Mouse (Mus musculus) monocyte, adult 5-6 weeks (primary cell): ENCODE data around the gene Arid1a. TPM values are rescaled to one million over a fixed set of nuclear protein-coding genes. Genes with fewer than 3 reads are reported as not detected.
"Not testable (repeated sequence)": the region's sequence is repeated elsewhere in the genome, so short reads cannot be mapped to it uniquely, and the experiment has no call there.

Experiments
- ATAC-seq: fragments of 153-309, 156-312 bp; replicated peaks from 2 replicates; pipeline ENCODE4 v1.8.0; 2017; ENCODE audit warnings: mild to moderate bottlenecking; ENCODE audit not compliant: low TSS enrichment, insufficient number of reproducible peaks, severe bottlenecking, poor library complexity, low FRiP score
- total RNA-seq: library from RNA; stranded (forward); fragments of 200-1000, 200-491, 200-594 nt; gene quantifications from 3 replicates; pipeline ENCODE4 v1.2.3, GENCODE M21; 2017

Arid1a gene
- total RNA-seq, 1 experiment from 2014 or later: 30.6 TPM

DNA sequence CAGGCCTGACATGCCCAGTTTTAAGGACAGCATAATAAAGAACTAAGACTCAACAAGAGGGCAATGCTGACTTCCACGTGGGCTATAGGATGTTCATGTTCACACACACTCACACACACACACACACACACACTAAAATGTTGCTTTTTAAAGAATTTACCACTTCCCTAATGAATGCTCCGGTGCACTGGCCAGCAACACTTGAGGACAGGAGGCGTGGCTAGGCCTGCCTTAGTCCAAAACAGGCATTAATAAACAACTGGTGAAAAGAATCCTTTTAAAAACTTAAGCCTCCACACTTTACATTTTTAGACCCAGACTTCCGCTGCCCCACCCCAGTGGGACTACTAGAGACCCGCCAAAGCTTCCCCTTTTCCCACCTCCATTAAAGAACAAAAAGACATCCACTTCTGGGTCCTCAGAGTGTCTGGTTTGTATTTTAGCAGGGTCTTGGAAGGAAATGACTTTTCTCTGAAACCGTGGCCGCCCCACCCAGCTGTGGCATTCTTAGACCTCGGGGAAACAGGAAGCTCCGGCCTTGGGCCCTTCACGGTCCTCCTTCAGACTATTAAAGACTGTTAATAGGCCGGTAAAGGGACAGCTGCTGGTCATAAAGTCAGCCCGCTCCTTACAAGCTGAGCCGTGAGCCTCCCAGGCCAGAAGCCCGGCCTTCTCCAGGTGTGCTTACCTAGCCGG is 96.9 kb downstream of the Arid1a start:
- ATAC-seq: peak; percentile 77

DNA sequence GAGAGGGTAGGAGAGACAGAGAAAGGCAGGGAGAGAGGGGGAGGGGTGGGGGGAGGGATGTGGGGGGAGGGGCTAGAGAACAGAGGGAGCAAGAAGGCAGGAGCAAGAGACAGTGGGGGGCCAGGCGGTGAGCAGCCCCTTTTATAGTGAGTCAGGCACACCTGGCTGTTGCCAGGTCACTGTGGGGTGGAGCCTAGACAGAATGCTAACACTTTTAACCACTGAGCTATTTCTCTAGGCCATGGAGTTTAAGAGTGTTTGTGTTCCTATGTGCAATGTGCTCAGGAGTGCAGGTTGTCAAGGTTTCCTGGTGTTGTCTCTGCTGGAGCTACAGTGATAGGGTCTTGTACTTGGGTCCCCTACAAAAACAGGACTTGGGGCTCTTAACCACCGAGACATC is 97.8 kb downstream of the Arid1a start:
- no peak for ATAC-seq

DNA sequence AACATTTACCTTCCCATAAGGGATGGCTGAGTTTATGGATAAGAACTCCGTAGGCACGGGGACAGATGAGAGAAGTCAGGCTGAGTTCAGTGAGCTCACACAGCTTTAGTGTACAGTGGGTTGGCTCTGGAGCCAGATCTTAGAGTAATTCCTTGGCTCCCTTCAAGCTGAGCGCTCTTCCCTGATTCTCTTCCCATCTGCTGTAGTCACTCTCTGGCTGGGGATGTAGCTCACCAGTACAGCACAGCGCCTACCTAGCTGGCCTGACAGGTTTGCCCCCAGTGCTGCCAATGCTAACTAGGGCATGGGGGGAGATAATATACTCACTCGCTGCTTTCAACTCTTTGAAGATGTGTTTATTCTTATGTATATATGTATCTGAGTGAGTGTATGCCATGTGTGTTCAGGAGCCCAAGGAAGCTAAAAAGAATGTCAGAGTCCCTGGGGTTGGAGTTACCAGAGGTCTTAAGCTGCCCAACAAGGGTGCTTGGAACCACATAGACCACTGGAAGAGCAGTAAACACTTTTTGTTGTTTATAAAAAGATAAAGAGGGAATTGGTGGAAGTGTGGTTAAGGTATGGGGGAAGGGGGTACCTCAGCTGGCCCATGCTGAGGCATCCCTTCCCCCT is 98.6 kb downstream of the Arid1a start:
- ATAC-seq: no peak

DNA sequence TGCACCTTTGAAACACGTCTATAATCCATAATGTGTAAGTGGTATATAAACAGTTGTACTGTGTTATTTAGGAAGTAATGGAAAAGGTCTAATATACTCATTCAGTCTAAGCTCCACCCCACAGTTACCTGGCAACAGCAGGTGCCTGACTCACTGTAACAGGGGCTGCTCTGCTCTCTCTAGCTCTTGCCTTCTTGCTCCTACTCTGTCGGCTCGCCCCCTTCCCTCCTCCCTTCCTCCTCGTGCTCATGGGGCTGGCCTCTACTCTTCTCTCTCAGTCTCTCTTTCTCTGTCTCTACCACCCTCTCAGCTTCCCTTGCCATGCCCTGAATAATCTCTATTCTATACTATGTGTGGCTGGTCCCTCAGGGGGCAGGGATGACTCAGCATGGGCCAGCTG is 99.6 kb downstream of the Arid1a start:
- no peak for ATAC-seq

DNA sequence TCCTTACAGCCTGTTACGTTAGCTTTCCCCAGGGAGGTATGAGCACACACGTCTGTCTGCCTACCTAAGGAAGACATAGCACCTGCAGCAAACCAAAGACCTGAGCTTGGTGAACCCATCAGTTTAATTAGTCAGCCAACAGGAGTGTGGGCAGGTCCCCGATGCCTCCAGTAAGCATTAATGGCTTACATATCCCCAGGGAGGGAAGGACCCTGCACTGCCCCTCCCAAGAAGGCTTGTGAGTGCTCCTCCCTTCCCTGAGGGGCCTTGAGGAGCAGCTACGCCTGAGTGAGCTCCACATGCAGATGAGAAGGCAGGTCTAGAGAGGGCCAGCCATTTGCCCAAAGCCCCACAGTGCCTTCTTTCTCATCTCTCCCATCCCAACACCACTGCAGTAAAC is 100.3 kb downstream of the Arid1a start:
- ATAC-seq: no peak

DNA sequence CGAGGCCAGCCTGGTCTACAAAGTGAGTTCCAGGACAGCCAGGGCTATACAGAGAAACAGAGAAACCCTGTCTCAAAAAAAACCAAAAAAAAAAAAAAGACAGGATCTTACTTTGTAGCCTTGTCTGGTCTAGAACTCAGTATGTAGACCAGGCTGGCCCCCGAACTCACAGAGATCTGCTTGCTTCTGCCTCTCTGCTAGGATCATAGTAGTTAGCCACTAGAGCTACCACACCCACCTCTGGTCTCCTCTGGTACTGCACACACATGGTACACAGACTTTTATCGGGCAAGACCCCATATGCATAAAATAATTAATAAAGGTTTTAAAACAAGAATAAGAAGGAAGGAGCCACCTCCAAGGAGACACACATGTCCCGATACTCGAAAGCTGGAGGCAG is 102.5 kb downstream of the Arid1a start:
- not testable (repeated sequence) for ATAC-seq

DNA sequence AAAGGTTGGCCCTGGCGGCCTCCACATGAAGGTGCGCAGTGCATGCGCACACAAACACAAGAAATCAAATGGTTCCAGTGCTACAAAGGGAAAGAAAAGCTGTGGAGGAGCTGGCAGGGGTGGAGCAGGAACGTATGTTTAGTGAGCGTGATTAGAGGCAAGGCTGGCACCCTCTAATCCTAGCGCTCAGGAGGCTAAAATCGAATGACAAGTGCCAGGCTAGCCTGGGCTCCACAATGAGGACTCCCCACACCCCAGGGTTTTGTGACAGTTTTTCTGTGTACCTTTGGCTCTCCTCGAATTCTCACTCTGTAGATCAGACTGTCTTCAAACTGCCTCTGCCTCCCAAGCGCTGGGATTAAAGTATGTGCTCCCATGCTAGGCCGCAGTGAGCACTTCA is 103.8 kb downstream of the Arid1a start:
- no peak for ATAC-seq

DNA sequence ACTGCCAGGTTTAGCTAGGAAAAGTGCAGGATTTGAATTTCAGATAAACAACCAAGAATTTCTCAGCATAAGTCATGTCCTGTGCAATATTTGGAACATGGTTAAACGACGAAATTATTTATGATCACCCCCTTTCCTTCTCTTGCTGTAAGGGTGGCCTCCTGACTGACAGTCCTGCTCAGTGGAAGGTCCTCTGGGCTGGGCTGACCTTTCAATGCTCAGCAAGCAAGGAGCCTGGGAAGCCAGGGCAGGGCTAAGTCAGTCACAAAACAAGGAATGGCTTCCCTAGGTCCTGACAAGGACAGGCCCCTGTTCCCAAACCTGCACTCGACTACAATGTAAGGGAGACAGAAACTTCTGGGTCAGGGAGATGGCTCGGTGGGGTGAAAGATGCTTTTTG is 104.6 kb downstream of the Arid1a start:
- ATAC-seq: no peak

DNA sequence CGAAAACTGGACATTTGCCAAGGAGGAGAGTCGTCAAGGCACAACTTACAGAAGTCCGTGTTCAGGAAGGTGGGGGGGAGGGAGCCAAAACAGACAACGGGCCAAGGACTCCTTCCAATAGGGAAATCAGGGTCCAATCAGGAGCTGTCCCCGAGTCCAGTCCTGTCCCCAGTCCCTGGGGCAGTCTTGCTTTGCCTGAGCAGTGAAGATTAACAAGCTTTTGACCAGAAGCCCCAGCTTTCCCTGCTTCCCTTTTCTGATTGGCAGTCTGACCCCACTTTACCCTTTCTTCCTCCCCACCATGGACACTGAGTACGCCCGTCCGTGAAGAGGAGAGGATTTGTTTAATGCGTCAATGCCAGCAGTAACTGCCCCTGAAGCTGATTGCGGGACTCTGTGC is 105.1 kb downstream of the Arid1a start:
- ATAC-seq: no peak; the same call in 1 of the 2 replicates

DNA sequence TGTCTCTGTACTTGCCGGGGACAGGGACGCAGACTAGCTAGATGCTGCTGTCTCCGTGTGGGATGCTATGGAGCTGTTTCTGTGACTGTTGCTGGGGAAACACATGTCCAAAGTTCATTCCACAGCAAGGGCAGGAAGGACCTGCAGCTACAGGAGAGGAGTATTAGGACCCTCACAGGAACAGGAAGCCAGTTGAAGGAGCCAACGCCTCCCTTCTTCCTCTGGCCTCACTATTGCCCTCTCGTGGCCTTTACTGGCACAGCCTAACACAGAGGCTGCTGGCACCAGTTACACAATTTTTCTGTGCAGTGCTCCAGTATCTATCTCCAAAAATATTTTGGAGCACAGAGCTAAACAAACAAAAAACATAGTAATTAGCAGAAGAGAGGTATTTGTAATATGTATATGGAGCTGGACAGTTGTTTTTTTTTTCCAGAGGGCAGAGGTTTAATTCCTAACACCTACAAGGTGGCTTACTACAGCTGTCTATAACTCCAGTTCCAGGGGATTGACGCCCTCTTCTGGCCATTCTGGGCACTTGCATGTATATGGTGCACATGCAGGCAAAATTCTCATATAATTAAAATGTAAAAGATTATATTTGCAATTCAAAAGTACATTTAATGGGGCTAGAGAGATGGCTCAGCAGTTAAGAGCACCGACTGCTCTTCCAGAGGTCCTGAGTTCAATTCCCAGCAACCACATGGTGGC is 106.4 kb downstream of the Arid1a start, which contains the start of gene Zdhhc18:
Gene Zdhhc18 (minus strand): TSS at position 166 of the 711 bp plus-strand sequence.
- peak; percentile 96 for ATAC-seq

DNA sequence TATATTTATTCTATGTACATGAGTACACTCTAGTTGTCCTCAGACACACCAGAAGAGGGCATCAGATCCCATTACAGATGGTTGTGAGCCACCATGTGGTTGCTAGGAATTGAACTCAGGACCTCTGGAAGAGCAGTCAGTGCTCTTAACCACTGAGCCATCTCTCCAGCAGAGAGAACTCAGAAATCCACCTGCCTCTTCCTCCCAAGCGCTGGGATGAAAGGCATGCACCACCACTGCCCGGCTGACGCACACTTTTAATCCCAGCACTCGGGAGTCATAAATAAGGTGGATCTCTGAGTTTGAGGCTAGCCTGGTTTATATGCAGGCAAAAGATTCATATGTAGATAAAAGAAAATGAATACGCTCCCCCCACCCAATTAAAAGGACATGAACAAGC is 107.1 kb downstream of the Arid1a start:
- ATAC-seq: not testable (repeated sequence)

DNA sequence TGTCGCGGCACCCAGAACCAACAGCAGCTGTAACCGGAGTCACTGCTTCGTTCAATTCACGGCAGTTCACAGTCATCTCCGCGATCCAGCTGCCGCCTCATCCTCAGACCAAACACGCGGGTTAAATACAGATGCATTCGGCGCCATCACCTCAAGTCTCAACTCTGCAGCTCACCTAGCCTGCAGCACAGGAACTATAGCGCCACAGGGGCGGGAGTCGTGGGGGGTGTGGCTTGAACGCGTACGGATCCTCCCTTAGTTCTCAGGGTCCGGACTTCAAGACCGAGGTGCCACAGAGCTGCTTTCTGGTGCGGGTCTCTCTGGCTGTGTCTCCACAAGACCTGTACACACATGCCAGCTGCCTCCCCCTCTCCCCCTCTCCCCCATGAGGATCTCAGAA is 110.9 kb downstream of the Arid1a start:
- no peak for ATAC-seq

DNA sequence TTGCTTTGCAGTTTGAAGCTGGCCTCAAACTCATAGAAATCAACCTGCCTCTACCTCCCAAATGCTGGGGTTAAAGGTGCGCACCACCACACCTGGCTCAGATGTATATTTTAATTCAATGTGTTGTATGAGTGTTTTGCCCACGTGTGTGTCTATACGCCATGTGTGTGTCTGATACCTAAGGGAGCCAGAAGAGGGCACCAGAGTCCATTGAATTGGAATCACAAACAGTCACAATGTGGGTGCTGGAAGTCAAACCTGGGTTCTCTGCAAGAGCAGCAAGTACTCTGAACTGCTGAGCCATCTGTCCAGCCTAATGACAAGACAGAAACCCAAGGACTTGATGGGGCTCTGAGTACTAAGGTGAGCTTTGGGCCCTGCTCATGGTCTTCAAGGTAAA is 111.4 kb downstream of the Arid1a start:
- ATAC-seq: no peak

DNA sequence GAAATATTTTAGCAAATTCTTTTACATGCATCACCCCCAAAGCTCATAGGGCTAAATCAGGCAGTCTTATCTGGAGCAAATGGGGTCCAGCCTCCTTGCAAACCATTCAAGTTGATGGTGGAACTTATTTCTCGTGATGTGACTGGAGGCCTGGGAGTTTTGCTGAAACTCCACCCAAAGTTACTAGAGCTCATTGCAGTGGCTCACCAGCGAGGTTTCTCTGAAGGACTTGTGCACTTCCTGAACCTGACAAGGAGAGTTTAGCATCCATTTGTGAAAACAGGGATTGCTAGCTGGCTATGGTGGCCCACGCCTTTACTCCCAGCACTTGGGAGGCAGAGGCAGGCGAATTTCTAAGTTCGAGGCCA is 122.5 kb downstream of the Arid1a start:
- ATAC-seq: no peak

DNA sequence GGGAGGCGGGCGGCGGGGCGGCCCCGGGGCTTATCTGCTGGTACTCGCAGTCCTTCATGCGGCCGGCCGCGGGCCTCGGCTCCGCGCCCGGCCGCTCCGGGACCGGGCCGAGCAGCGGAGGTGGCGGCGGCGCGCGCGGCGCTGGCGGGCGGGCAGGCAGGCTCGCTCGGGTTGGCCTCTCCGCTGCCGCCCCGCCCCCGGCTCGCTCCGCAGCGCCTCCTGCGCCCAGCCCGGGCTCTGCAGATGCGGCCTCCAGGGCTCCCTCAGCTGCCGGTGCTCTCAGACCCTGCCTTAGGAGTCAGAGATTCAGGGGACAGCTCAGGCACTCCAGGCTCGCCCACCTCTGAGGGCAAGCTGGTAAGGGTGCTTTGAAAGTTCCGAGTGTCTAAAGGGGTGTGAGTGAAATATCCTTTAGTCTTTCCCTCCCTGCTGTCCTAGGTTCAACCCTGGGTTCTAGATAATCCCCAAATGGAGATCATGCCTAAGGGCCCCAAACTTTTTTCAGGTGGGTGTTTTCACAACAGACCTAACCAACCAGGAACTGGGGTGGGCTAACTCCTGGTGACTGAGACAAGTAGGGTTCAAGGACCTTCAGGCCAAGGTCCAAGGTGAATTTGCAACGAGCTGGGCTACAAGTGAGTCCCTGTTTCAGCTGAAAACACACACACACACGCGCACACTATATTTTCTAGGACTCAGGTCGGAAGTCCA is 123.1 kb downstream of the Arid1a start:
- ATAC-seq: peak; percentile 84

DNA sequence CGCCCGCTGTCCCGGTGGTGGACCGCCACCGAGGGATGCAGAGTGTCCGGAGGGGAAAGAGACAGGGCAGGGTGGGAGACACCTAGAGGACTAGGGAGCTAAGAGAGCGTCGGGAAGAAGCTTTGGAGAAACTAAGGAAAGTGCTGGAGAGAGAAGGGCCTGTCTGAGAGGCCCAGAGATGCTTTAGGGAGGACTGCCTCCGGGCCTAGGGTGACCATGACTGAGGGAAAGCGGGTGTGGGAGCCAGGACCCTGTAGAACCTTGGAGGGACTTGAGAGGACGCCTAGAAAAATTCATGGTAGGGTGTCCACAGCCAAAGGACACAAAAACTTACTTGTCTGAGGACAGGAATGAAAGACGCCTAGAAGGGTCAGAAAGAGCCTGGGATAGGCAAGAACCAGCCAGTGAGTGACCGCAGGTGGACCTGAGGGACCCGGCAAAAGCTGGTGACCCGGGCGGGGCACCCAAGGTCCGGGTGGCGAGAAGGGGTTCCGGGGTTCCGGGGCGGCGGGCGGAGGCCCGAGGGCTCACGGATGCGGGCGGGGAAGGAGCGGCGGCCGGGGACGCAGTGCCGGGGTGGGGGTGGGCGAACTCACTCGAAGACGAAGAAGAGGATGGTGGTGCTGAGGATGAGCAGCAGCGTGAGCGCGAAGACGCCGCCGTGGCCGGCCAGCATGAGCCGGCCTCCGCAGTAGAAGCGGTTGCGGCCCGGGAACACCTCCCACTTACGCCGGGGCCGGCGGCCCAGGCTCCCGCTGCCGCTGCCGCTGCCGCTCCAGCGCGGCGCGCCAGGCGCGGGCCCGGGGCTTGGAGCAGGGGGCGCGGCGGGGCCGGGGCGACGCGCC is 123.9 kb downstream of the Arid1a start:
- ATAC-seq: no peak

DNA sequence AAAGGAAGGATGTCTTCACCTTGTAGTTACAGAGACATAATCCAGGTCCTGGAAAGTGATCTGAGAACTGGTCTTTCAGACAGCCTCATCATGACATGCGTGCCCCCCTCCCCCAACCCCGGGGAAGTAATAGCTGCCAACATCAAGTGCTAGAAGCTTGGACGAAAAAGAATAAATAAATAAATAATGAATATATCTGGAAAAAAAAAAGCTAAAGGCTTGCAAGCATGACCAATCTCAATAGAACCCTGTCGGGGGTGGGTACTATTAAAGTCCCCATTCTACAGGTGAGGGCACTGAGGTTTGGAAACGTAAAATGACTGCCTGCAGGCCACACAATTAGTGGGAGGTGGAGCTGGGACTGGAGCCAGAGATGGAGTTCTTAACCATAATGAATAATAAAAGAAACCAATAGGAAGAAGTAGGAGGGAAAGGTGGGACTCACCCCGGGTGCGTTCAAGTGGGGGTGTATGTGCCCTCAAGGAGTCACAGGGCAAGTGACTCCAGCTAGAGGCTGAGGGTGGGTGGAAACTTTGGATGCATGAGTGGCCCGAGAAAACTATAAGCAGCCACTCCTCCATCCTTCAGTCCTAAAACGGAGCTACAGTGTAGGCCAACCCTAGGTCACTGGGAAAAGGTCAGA is 124.7 kb downstream of the Arid1a start:
- ATAC-seq: 0 out of 2 replicates have a peak, but pooled peaks have one; percentile 9
